Mouse (Mus musculus) megakaryocyte, embryonic 14.5 days (primary cell): ENCODE data around the gene Gna13.

Experiments
- FLI1 ChIP-seq: IDR thresholded peaks from 2 replicates; pipeline ENCODE4 v1.6.1; 2012; ENCODE audit warnings: low read length, inconsistent platforms, mixed read lengths
- GATA1 ChIP-seq: IDR thresholded peaks from 3 replicates; pipeline ENCODE4 v1.6.1; 2012; ENCODE audit warnings: mixed read lengths, low read length, inconsistent platforms, borderline replicate concordance

- TF ChIP-seq GATA1 (no peak), FLI1 (no peak)
Measured at GRCm38 (mm10) chr11:109392601-109393000, 30.0 kb downstream of the Gna13 start.
